Mouse (Mus musculus) heart, postnatal 36 days (tissue): ENCODE data around the gene Tmem200c. TPM values are rescaled to one million over a fixed set of nuclear protein-coding genes. Genes with fewer than 3 reads are reported as not detected.

Experiments used
- DNase-seq, 2 experiments: peaks; one replicate each; pipeline ENCODE4 v3.0.0; 2021 to 2022
- intact Hi-C: fragments of 180-260 bp; cut with DNase I; formaldehyde crosslinking; loops from one replicate; pipeline ENCODE4 v1.15.1; 2025
- total RNA-seq, 2 experiments: library from RNA; stranded (reverse); gene quantifications; 2 replicates each; pipeline ENCODE4 v1.2.3; 2021

Gene Tmem200c
- total RNA-seq: not detected

- intact Hi-C loops: no loop called here
- DNase-seq: no peak
These were observed at the start of gene Tmem200c for GRCm38 (mm10) chr17:68826323-68826722. Gene Tmem200c, plus strand, starts transcription at chr17:68826623.

- intact Hi-C loops: no loop called here
- no peak for DNase-seq
These were observed 32.7 kb upstream of the Tmem200c start for GRCm38 (mm10) chr17:68793741-68794140.

- no peak for DNase-seq
- intact Hi-C loops: no loop called here
These were observed 10.2 kb downstream of the Tmem200c start for GRCm38 (mm10) chr17:68836655-68837012.

- intact Hi-C loops: no loop called here
- DNase-seq: peak; percentile 10
These were observed 10.8 kb downstream of the Tmem200c start for GRCm38 (mm10) chr17:68837013-68837858.

- no peak for DNase-seq
- intact Hi-C loops: no loop called here
These were observed 11.4 kb downstream of the Tmem200c start for GRCm38 (mm10) chr17:68837859-68838194.

- intact Hi-C loops: no loop called here
- DNase-seq: no peak
These were observed 13.6 kb downstream of the Tmem200c start for GRCm38 (mm10) chr17:68839888-68840571.

- intact Hi-C loops: no loop called here
- no peak for DNase-seq
These were observed 14.1 kb downstream of the Tmem200c start for GRCm38 (mm10) chr17:68840572-68840939.

- intact Hi-C loops: no loop called here
- DNase-seq: peak; percentile 37 to 42
These were observed 14.9 kb downstream of the Tmem200c start for GRCm38 (mm10) chr17:68841097-68841891.

- intact Hi-C loops: no loop called here
- no peak for DNase-seq
These were observed 15.4 kb downstream of the Tmem200c start for GRCm38 (mm10) chr17:68841892-68842252.

GRCm38 (mm10) chr17:68845931-68846330 lies 19.5 kb downstream of the Tmem200c start:
- no peak for DNase-seq
- intact Hi-C loops: no loop called here

GRCm38 (mm10) chr17:68848739-68849138 lies 22.3 kb downstream of the Tmem200c start:
- no peak for DNase-seq
- intact Hi-C loops: no loop called here

- intact Hi-C loops: loop anchor here (1.0 to 10.0 kb wide), 2 partner anchors 674 to 988 kb away; no protein-coding TSS in a partner anchor
- DNase-seq: no peak
These were observed 25.9 kb downstream of the Tmem200c start for GRCm38 (mm10) chr17:68852171-68852966.

- no peak for DNase-seq
- intact Hi-C loops: no loop called here
These were observed 37.8 kb downstream of the Tmem200c start for GRCm38 (mm10) chr17:68864175-68864574.

GRCm38 (mm10) chr17:68868439-68868838 lies 42.0 kb downstream of the Tmem200c start:
- intact Hi-C loops: no loop called here
- DNase-seq: no peak

- intact Hi-C loops: no loop called here
These were observed 47.6 kb downstream of the Tmem200c start for GRCm38 (mm10) chr17:68874021-68874420.

GRCm38 (mm10) chr17:68875251-68875650 lies 48.8 kb downstream of the Tmem200c start:
- no peak for DNase-seq
- intact Hi-C loops: no loop called here

More at GRCm38 (mm10) chr17:68874021-68874420, 47.6 kb downstream of the Tmem200c start:
- no peak for DNase-seq

- intact Hi-C loops: no loop called here
- DNase-seq: no peak
These were observed 49.6 kb downstream of the Tmem200c start for GRCm38 (mm10) chr17:68875917-68876495.

- DNase-seq: peak; percentile 7 to 16
- intact Hi-C loops: loop anchor here (10.0 kb wide), 1 partner anchor 463 kb away; no protein-coding TSS in a partner anchor
These were observed 55.5 kb downstream of the Tmem200c start for GRCm38 (mm10) chr17:68881725-68882524.

GRCm38 (mm10) chr17:68883474-68884083 lies 57.2 kb downstream of the Tmem200c start:
- intact Hi-C loops: loop anchor here (2.0 to 10.0 kb wide), 2 partner anchors 221 to 461 kb away; no protein-coding TSS in a partner anchor

More at GRCm38 (mm10) chr17:68883474-68884083, 57.2 kb downstream of the Tmem200c start:
- DNase-seq: no peak
